Mouse (Mus musculus) gastrocnemius, adult 2 months (tissue): Measurements from ENCODE around the gene Mgat4a. TPM values are rescaled to one million over a fixed set of nuclear protein-coding genes. Genes with fewer than 3 reads are reported as not detected.
A peak's percentile ranks its signal among the peaks of the same experiment; 100 is the strongest.
"Not testable (repeated sequence)": the region's sequence is repeated elsewhere in the genome, so short reads cannot be mapped to it uniquely, and the experiment has no call there.

Experiments used
- DNase-seq: peaks from one replicate; pipeline ENCODE4 v3.0.0; 2022
- H3K27ac ChIP-seq: fragments of 200-600 bp; 2 replicates; pipeline ENCODE4 v1.8.1; 2022; ENCODE audit warnings: mild to moderate bottlenecking
- H3K4me3 ChIP-seq: fragments of 200-600 bp; 2 replicates; pipeline ENCODE4 v1.8.1; 2022; ENCODE audit warnings: mild to moderate bottlenecking, moderate library complexity
- CTCF ChIP-seq: fragments of 200-600 bp; IDR thresholded peaks from 2 replicates; pipeline ENCODE4 v1.8.1; 2022; ENCODE audit warnings: antibody characterized with exemption, mild to moderate bottlenecking, moderate library complexity
- intact Hi-C: fragments of 180-260 bp; cut with DNase I; formaldehyde crosslinking; loops from one replicate; pipeline ENCODE4 v1.15.1; 2025
- total RNA-seq, 2 experiments: library from RNA; stranded (reverse); gene quantifications; 2 replicates each; pipeline ENCODE4 v1.2.3; 2021

Gene Mgat4a
- total RNA-seq, 2 experiments from 2014 or later: 2.8 to 8.4 TPM

DNA sequence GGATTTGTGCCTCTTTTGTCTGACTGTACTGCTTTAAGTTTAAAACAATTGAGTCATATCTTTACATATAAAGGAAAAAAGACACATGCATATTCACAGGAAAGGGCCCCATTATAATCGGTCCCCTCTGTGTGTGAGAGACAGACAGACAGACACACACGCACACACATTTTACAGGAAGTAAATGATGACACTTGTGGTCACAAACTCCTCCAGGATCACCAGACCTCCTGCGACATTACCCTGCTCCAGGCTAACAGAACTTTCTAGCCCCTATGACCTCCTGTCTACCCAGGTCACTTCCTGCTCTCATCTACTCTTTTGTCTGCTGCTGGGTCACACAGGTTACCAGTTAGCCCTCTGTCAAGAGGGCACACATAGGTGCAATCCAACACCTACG is 16.1 kb downstream of the Mgat4a start:
- no peak for TF ChIP-seq CTCF
- Histone ChIP-seq H3K27ac (no peak overlapping the region), H3K4me3 (no peak overlapping the region)
- DNase-seq: no peak
- intact Hi-C loops: no loop called here

DNA sequence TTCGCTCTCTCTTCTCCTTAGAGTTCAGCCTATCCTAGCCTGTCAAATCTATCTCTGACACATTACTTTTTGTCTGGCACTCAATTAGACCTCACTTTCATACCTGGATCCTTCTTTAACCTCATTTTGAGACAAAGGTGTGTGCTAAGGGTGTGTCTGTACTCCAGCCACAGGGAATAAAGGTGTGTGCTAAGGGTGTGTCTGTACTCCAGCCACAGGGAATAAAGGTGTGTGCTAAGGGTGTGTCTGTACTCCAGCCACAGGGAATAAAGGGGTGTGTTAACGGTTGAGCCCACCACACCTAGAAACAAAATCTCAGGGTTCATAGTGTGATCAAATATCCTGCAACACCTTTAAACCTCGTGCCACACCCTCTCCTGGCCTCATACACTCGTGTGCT is 16.7 kb downstream of the Mgat4a start:
- DNase-seq, intact Hi-C loops, H3K27ac ChIP-seq, H3K4me3 ChIP-seq: not testable (repeated sequence)

DNA sequence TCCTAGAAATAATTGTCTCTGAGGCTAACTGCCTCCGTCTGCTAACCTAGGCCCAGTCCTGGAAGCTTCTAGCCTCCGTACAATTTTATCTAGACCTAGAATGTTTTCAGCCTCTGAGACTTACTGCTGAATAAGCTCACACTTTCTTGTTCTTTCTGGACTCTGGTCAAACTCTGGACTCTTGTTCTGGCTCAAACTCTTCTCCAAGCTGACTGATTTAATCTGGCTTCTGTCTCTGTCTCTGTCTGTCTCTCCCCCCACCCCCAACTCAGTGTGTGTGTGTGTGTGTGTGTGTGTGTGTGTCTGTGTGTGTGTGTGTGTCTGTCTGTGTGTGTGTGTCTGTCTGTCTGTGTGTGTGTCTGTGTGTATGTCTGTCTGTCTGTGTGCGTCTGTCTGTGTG is 17.3 kb downstream of the Mgat4a start:
- H3K4me3 ChIP-seq, DNase-seq, intact Hi-C loops: not testable (repeated sequence)
- H3K27ac ChIP-seq: 0 out of 2 replicates have a peak overlapping the region, but pooled peaks have one; percentile 16

DNA sequence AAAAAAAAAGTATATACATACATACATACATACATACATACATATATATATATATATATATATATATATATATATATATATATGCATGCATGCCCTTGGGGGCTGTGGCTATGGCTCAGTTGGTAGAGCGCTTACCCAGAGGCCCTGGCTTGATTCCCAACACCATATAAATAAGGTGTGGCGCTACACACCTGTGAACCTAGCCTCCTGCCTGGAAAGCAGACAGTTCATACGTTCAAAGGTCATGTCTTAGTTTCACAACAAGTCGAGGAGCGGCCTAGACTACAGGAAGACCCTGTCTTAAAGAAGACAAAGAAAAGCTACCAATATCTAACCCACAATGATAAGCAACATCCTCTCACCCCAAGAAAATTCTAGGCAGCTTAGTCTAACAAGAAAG is 18.7 kb downstream of the Mgat4a start:
- intact Hi-C loops: no loop called here
- no peak for TF ChIP-seq CTCF
- no peak overlapping the region for H3K4me3 ChIP-seq
- no peak overlapping the region for H3K27ac ChIP-seq
- DNase-seq: no peak

DNA sequence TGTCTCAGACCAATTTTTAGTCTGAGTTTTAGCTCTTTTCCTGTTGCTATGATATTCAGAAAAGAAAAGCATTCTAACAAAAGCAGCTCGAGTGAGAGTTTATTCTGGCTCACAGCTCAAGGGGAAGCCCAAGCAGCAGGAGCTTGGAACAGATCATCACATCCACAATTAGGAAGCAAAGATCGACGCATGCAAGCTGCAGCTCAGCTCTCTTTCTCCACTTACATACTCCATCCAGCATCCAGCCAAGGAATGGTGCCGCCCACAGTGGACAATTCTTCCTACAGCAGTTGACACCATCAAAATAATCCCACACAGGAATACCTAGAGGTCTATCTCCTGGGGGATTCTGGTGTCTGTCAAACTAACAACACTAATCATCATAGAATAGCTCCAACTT is 22.0 kb downstream of the Mgat4a start:
- Histone ChIP-seq H3K27ac (peak overlapping the region; percentile 80), H3K4me3 (0 out of 2 replicates have a peak overlapping the region, but pooled peaks have one; percentile 2)
- DNase-seq: no peak
- intact Hi-C loops: no loop called here
- TF ChIP-seq CTCF: no peak

DNA sequence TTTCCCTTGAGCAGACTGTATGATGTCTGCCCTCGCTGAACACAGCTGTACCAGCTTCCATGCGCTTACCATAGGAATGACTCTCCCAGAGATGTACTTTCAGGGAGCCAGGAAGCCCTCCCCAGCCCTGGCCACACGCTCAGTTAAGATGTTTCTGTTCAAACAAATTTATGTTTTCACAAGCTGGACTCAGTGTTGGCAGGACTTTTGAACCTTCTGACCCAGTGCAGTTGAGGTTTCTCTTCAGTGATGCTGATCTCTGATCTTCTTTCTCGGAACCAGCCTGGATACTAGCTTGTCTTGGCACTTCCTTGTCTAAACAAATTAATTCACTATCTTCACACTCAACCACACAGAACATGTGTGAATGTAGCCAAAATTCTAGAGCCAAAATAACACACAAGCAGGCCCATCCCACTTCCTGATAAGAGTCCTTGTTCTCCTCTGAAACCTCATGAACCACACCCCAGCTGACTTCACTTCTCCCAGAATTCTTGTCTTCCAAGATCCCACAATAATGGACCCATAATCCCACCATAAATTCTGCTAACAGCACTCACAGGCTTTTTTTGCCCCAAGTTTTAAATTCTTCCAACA is 22.6 kb downstream of the Mgat4a start:
- Histone ChIP-seq H3K4me3 (peak overlapping the region; percentile 25; the same call in 1 of the 2 replicates), H3K27ac (peak overlapping the region; percentile 80)
- no peak for TF ChIP-seq CTCF
- DNase-seq: no peak
- intact Hi-C loops: no loop called here

DNA sequence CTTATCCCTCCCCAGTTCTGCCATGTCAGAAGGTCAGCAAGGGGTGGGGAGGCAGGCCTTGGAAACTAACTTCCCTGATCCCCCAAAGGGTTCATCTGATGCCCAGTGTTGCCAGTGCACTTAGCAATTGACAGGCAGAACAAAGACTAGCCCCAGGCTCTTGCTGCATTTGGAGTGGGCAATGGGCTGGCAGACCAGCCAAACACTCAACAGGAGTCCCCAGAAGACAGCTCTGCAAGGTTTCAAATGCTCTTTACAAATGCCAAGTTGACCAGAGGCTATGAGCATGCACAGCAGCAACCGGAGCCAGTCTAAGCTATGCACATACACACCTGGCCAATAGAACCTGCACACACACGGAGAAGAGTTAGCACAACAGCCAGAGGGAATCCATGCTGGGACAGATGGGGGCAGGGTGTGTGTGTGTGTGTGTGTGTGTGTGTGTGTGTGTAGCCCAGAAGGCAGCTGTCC is 27.8 kb downstream of the Mgat4a start:
- DNase-seq: no peak
- intact Hi-C loops: no loop called here
- no peak for TF ChIP-seq CTCF
- Histone ChIP-seq H3K4me3 (no peak overlapping the region), H3K27ac (peak overlapping the region; percentile 84)

DNA sequence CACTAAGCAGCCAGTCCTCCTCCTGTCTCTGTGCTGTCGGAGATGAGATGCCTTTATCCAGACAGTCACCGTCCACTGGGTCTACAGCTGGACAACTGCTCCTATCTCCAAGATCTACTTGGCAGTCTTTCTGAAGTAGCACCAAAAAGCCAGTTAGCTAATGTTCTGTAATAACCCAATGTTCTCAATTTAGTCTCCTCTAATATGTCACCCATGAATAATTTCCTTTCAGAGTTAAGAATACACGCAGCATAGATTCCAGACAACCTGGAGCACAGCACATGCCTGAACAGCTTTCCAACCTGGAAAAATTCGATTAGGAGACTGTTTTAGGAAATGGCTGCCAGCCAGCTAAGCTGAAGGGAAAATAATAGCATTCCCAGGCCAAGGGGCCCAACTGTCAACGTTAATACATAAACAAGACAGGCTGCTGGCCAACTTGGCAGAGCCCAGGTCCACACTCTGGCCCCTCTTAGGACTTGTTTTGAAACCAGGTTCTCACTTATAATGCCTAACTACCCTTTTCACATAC is 28.6 kb downstream of the Mgat4a start:
- H3K27ac ChIP-seq: peak overlapping the region; percentile 84
- intact Hi-C loops: no loop called here
- H3K4me3 ChIP-seq: peak overlapping the region; percentile 6
- TF ChIP-seq CTCF: no peak
- peak; percentile 66 for DNase-seq

DNA sequence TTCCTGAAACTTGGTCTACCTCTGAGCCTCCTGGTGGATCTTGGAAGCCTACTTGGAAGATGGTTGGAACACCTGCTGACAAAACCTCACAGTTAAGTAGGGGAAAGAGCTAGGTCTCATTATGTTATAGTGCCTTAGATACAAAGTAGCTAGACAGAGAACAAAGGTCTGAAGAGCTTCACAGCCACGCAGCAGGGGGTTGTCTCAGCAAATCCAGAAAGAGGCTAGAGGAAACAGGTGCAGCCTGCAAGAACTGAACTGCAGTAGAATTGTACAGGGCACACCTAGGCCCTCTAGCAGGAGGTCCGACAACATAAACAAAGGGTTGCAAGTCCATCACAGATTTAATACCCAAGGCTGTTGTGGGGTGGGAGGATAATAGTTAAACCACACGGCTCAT is 30.6 kb downstream of the Mgat4a start:
- 0 out of 2 replicates have a peak overlapping the region, but pooled peaks have one; percentile 13 for H3K27ac ChIP-seq
- intact Hi-C loops: no loop called here
- no peak overlapping the region for H3K4me3 ChIP-seq
- no peak for DNase-seq
- TF ChIP-seq CTCF: no peak

DNA sequence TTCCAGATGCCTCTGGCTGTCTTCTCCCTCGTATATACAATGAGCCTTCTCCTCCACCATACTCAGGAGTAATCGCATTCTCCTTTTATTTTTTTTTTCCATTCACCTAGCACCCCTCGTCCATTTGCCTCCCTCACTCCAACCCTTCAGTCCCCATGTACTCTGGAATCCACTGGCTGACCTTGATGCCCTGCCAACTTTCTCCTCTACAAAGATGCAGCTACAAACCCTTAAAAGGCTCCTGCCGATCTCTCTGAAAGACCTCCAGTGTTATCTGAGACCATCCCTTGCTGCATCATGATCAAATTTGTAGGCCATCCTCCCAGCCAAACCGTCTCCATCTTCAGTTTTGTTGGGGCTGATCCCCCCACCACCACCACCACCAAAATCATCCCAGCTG is 31.4 kb downstream of the Mgat4a start:
- intact Hi-C loops: no loop called here
- Histone ChIP-seq H3K4me3 (no peak overlapping the region), H3K27ac (no peak overlapping the region)
- no peak for DNase-seq
- no peak for TF ChIP-seq CTCF

DNA sequence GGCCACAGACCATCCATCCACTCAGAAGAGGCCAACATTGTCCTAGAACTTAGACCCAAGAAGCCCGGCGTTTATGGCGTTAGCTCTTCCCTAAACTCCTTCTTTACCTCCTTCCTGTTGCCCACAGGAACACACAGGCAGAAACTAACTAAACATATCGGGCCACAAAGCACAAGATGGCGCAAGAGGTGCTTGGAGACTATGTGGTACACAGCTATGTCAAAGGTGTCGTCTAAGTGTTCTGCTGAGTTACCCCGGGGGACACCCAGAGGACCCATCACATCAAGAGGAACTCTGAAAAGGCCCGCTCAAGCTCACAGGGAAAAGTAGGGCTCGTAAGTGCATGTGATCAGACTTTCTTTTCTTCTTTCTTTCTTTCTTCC is 35.5 kb downstream of the Mgat4a start:
- intact Hi-C loops: no loop called here
- no peak overlapping the region for H3K4me3 ChIP-seq
- TF ChIP-seq CTCF: no peak
- no peak for DNase-seq
- H3K27ac ChIP-seq: peak overlapping the region; percentile 38

DNA sequence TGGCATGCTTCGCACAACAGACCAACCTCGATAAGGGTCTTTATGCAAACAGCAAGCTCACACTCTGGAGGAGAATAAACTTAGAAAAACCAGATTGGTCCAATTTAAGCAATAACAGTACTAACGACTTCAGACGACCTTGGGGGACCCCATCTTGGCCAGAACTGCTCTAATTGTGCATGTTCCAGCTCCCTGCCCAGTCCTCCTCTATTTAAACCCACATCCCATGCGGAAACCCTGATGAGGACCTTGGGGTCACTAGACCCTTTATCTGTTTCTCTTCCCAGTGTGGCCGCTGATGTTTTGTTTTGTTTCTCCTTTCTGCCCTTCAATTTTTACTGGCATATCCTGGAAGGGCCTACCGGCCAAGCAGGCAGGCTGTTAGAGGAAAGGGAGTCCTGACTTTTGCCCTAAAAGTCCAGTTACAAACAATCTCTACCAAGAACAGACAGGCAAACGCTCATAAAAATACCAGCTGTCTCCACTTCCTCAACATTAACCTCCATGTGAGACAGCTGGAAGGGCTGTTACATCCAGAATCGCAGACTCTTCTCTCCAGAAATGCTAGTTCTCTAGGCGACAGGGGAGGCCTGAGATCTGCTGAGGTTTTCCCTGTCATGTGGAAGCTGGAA is 36.0 kb downstream of the Mgat4a start:
- Histone ChIP-seq H3K27ac (peak overlapping the region; percentile 38), H3K4me3 (no peak overlapping the region)
- no peak for DNase-seq
- TF ChIP-seq CTCF: no peak
- intact Hi-C loops: loop anchor here (5.0 kb wide), 1 partner anchor 32 kb away; no protein-coding TSS in a partner anchor

DNA sequence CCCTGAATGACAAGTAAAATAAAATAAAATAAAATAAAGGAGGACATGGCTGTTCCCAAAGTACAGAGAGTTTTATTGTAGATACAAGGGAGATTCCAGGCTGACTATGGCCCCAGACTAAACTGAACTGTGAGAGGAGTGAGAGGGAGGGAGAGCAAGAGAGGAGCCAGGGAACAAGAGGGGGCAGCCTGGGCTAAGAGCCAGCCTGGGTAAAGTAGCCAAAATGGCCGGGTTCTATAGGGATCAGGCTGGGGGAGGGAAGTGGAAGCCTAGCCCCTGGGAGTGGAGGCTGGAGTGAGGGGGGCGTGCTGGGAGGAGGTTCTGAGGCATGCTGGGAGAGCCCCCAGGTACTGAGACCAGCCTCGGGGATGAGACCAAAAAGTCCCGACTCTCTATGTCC is 37.2 kb downstream of the Mgat4a start:
- TF ChIP-seq CTCF: no peak
- DNase-seq: no peak
- no peak overlapping the region for H3K4me3 ChIP-seq
- intact Hi-C loops: loop anchor here (5.0 kb wide), 1 partner anchor 34 kb away; no protein-coding TSS in a partner anchor
- H3K27ac ChIP-seq: peak overlapping the region; percentile 71
